Mouse (Mus musculus) left cerebral cortex, adult 8-10 months (tissue): Measurements from ENCODE around the gene Chst15. TPM values are rescaled to one million over a fixed set of nuclear protein-coding genes. Genes with fewer than 3 reads are reported as not detected.

Source experiments
- DNase-seq, 2 experiments: peaks; one replicate each; pipeline ENCODE4 v3.0.0; 2022; ENCODE audit warnings: low spot score in 2 of 2
- total RNA-seq, 4 experiments: library from RNA; stranded (reverse); gene quantifications; 2 replicates each; pipeline ENCODE4 v1.2.4; 2022

Gene Chst15
- total RNA-seq, 4 experiments from 2014 or later: 46.3 to 57.0 (median 52.6) TPM

DNA sequence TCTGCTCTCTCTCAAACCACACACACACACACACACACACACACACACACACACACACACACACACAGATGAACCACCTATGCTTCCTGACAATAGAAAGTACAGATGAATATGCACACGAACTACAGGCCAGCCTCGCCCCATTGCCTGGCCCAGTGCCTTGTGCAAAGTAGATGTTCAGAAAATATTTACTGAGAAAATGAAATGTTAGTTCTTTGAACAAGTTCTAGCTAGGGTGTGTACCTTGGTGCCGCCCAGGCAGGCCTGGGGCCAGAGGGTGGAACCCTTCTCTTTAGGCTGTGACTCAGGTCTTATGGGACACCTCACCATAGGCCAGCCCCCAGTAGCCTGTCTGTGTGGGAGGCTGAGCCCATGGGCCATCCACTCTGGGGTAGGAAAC, 85.6 kb downstream of the Chst15 start:
- DNase-seq: no peak

DNA sequence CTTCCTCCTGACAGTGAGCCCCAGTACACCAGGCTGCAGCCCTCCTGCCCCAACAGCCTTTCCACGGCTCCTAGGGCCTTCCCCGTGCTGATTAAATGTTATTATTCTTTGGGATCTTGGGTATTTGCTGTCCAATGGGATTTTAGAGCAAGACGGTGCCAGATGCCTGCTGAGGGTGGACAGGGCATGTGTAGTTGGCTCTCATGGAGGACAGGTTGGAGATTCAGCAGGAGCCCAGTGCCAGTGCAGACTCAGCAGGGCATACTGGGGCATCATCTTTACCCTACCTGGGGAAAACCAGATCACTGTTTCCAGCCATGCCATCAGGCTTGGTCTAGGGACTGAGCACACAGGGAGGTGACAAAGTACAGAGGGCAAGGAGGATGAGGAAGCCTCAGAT, 86.1 kb downstream of the Chst15 start:
- DNase-seq: no peak

DNA sequence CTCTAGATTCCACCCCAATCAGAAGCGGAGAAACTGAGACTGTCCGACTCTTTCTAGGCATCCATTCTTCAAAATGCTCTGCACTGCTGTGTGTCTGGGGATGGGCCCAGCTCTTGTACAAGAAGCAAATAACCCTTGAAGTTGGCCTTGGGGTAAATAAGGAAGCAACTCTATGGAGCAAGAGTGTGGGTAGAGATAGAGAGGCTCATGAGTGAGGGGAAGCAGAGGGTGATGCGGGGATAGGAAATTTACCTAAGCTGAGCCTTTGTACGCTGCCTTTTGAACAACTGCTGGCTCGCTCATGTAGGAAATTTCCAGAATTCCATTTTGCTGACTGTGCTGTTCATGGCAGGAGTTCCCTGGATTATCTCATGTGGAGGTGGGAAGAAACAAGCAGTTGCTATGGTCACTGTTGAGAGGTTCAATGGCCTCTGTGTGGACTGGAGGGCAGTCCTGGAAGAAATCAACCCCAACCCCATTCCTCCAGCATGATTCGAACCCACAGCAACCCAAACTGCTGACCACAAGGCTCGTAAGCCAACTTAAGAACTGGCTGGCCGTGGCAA, 89.9 kb downstream of the Chst15 start:
- no peak for DNase-seq

DNA sequence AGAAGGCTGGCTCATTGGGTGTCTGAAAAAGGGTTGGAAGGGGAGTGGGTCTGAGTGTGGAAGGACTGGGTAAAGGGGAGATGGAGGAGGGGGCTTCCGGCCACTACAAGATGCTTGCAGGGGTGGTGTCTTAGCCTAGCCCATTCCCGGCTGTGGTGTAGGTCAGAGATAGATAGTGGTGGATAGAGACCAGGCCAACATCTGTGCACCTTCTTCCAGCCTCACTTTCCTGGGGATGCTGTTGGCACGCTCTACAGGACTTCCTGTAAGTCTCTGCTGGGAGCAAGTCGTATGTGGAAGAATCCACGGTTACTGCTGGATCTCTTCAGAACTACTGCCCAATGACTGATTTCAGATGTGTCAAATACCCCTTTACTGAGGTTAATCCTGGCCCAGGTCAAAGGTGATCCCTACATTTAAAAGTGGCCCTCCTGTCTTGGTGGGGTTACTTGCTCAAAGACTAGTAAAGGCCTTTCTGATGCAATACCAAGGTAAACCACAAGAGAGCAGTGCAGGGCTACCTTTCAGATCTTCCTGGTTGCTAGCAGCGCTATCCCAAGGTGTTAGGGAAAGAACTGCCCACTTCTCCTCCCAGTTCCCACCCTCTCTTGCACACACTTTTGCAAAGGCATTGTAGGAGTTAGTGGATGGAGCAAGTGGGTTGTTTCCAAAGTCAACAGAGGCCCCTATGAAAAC, 90.5 kb downstream of the Chst15 start:
- DNase-seq: peak; percentile 60 to 74

DNA sequence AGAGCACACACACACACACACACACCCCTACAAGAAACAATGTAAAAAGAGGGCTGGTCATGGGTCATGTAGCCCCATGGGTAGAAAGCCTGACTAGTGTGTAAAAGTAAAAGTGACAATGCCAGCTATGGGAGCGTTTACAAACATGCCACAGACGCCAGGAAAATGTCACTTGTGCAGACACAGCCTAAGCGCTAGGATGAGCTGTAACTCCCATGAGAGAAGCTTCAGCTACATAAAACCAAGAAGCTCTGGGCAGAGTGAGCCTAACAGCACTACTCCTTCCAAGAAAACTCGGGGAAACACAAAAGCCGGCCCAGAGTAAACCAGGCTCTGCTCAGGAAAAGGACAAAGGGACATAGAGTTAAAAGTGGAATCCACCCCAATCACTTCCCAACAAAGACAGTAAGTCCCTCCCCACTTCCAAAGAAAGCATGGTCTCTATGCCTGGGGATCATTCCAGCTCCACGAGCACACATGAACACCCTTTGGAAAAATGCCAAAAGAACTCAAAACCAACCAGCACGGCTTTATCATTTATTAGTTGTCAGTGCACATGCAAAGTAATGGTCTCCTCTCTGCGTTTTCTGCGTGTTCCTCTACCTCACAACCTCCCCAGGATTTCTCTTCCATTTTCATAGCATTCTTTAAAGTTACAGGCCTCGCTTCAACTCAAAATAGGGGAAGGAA, 93.4 kb downstream of the Chst15 start:
- DNase-seq: no peak

DNA sequence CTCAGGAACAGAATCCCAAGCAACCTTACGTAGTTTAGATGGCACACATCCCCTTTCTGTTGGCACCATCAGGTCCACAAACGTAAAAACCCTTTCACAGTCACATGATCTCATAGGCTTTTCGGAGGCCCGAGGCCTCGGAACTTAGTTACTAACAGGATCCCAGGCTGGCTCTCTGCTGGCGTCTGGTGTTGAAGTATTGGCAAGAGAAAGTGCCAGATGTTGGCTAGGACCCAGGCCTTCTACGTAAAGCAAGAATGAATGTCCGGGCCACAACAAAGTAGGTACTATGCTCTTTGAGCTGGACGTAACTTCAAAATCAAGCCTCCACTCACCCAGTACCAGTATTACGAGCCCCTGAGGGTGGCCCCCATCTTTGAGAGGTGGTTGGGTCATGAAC, 103.0 kb downstream of the Chst15 start:
- no peak for DNase-seq

DNA sequence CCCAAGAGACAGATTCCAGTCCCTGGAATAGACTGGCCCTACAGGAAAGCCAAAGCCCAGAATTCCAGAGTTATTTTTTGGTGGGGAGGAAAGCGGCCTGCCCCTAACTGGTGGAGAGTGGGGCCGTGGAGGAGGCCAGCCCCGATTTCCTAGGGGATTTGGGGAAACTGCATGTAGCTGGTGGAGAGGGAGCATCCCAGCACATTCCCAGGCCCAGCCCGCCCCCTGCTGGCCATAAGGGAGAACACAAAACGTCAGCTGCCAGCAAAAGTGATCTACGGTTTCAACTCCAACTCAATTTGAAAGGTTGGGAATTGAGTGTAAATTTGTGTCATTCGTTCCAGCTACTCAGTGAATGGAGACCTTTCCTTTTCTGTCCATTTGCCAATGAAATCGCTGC, 103.6 kb downstream of the Chst15 start:
- DNase-seq: peak; percentile 32 to 75

DNA sequence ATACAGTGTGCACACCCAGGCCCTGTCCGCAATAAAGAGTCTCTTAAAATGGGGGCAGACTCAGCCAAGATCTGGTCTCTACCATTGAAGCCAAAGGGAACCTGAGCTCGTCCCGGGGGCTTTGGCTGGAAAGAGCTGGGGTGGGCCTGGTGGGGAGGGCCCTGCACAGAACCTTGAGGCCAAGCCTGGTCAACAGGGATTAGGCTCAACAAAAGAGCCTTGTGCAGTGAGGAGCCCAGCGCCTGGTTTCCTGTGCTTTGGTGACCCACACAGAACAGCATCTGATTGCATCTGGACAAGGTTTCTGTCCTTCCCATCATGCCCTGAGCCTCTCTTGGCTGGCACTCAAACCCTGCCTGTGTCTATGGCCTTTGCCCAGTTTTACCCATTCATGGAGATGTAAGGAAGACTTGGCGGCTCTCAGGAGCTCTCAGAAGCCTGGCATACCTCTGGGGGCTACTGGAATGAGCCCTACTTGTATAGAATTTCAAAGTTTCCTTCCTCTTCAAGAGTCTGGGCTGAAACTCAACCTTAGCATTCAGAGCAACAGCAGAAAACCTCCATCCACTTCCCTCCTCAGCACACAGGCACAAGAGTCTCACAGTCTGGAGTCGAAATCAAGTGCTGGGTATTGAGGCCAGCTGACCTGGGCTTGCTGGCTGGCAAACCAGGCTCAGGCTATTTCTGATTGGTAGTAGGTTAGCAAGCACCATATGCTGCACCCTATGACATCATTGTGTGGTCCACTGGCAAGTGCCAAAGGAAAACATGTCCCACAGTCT, 104.9 kb downstream of the Chst15 start:
- peak in 1 of 2 experiments; percentile 30 for DNase-seq

DNA sequence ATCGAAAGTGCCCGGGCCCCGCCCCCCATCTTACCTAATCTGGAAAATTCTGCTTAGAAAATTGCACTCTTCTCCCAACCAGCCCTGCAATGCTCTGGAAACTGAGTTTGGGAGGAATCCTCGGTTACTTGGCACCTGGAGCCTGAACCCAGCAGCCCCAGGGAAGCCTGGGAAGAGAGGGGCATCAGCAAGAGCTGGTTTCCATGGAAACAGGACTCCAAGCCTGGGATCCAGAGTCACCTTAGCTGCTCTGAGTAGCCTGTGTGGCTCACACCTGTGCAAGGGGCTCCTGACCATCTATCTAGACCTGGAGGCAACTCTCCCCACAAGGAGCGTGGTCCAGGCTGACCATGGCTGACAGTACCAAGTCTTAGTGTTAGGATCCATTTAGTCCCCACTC, 106.4 kb downstream of the Chst15 start:
- no peak for DNase-seq

DNA sequence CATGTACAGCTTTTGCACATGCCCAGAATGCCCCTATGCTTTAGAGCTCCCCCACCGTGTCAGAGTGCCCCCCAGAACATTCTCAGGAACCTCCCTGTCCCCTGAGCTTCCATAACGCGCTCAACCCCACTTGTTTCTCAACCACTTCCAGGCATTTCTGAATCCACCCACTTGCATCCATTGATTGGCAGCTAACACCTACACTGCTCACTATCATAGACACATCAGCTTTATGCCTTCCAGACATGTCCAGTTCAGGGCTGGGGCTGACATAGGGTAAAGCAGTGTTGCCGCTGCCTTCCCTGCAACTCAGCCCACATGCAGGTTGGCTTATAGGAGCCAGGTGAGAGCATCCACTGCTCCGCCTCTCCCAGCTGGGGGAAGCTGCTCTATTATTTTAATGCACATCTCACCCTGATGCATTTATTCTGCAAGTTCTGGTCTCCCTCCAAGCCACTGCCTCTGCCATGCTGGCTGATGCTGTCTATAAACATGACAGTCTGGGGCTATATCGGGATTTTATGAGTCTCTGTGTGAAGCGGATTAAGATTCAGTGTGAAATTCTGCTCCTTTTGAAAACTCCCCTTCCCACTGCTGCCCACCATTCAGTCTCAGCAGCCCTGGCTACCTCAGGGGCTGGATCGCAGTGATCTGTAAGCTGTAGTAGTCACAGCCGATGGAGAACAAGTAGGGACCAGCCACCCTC, 107.9 kb downstream of the Chst15 start:
- peak; percentile 32 to 76 for DNase-seq

DNA sequence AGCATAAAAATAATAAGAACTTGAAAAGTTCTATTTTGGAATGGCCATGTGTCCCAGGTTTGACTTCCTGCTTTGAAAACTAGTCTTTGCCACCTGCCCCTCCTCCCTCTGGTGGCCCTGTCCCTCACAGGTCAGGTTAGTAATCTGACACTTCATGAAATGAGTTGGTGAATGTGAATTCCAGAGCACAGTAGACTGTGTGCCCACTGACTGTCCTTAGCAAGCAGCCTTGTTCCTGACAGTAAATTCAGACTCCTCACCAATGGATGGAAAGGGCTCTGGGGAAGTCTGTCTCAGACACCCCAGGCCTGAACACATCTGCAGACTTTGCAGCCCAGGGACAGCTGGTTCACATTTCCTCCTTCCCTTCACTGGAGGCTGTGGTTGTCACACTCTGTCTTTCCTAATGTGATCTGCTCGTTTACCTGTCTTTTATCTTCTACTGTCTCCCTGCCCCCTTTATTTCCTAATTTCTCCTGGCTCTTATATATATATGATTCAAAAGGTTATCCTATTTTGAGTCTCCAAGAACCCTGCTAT, 112.9 kb downstream of the Chst15 start:
- DNase-seq: no peak

DNA sequence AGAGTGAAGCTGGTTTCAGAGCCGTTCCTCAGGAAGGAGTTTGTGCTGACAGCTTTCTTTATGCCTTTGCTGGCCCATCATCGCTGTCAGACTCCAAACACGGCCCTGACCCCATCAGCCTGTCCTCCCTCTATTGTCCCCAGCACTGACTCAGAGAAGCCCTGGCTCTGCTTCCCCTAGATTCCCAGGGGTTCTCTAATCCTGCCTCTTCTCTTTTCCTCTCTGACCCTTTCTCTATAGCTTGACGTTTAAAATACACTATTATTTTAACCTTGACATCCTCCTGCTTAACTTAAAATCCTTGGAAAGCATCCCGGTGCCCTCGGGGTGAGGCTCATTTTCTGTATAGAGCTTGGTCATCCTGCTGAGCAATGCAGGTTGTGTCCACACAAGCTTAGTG, 117.3 kb downstream of the Chst15 start:
- DNase-seq: no peak

DNA sequence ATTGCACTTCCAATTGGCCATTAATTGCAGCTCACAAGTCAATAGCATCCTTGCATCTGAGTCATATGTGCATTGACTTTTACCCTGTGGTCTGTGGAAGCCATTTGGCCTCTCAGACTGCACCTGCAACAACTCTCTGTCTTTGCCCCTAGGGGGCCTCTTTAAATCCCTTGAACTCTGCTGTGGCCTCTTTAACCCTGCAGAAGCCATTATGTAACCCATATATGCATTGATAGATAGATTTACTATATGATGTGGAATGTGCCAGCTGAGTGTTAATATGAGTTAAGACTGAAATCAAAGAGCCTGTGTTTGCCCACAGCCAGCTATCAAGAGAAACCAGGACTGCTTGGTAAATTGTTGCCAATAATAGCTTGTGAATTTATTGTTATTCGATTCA, 118.2 kb downstream of the Chst15 start:
- DNase-seq: no peak

DNA sequence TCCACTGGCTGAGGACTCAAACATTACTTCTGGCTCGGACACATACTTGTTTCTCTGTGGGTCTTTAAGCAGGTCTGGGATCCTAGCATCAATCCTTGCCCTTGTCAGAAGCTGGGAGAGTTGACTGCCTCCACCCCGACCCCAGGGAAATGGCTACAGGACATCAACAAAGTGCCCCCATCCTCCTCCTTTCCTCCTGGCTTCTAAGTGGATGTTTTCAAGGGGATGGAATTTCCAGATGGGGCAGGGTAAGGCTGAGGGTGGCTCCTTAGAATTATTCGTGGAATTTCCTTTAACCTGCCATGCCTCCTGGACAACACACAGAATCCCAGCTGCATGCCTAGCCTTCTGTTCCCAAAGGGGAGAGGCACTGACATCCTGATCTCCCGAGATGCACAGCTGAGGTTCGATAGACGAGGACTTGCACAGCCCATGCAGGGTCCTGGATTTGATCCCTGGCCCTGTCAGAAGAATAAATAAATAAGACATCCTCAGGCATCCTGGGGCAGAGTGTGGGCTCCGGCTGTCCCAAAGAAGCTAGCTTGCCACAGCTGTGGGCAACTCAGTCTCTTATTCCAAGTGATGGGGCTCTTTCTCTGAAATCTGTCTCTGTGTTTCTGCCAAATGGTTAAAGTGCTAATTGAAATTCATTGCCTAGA, 119.1 kb downstream of the Chst15 start:
- DNase-seq: no peak

DNA sequence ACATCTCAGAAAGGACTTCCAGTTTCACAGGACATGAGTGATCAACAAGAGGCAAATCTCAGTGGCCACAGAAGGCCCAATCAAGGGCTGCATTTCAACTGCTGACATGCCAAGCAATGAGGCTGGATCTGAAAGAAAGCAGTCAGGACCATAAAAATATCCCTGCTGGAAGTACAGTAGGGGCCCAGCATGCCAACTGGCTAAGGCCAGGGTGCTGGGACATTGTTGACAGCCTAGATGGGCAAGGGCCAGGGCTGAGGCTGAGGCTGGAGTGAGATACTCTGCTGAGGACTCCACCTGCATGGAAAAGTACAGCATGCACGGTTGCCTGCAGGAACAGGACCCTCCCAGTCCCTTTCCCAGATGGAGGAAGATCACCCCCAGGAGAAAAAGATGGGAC, 120.4 kb downstream of the Chst15 start:
- no peak for DNase-seq

DNA sequence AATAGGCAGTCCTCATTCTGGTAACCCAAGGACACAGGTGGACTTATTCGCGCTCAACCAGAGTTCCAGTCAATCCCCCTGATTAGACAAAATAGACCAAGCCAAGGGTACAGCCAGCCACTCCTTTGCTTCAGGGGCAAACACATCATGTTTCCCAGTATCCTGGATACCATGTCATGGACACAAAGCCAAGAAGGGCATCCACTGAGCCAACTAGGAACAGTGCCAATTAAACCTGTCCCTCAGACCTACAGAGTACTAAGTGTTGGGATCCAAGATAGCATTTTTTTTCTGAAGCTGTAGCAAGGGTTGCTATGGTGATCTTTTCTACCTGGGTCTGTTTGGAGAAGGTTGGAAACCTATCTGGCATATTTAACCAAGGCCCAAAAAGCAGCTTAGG, 123.4 kb downstream of the Chst15 start:
- DNase-seq: no peak

DNA sequence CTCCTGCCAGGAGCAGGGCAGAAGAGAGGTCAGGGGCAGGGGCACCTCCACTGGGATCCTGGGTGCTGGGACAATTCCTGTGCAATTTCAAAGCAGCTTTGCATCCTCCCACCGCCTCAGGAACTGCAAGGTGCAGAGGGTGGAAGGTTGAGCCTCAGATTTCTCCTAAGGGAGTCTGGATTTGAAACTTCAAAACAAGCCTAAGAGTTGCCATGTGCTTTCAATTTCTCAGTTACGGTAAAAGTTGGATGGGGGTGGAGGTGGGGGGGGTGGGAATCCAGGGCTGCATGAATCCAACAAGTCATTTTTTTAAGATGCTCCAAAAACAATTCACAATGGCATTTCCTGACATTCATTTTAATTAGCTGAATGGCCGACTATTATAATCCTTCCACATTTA, 129.6 kb downstream of the Chst15 start:
- DNase-seq: no peak
